Mouse (Mus musculus) lung, embryonic 16.5 days (tissue): ENCODE measurements at regions not wholly inside any gene's neighbourhood (a gene's known extent, or its start where the extent isn't known, plus 50 kb on each side); places are given as distances from the start of the nearest gene placed in this dataset.

Source experiments
- ATAC-seq: fragments of 200-750 bp; cut with Nextera tagmentation; 2 replicates; pipeline ENCODE4 v1.8.0; 2017; ENCODE audit warnings: low read depth, mild to moderate bottlenecking, moderate library complexity
- H3K27ac ChIP-seq: fragments of 300-500 bp; sonication (generic); 2 replicates; pipeline ENCODE4 v1.5.1; 2014; ENCODE audit warnings: mild to moderate bottlenecking, control low read depth, low read length
- H3K27me3 ChIP-seq: fragments of 300-500 bp; sonication (generic); 2 replicates; pipeline ENCODE4 v1.6.1; 2014; ENCODE audit warnings: low read depth, low read length, mixed read lengths; ENCODE audit not compliant: control insufficient read depth, insufficient read depth
- H3K36me3 ChIP-seq: fragments of 300-500 bp; sonication (generic); 2 replicates; pipeline ENCODE4 v1.6.1; 2014; ENCODE audit warnings: low read length; ENCODE audit not compliant: control insufficient read depth, insufficient read depth
- H3K4me1 ChIP-seq: fragments of 300-500 bp; sonication (generic); replicated peaks from 2 replicates; pipeline ENCODE4 v1.6.1; 2014; ENCODE audit warnings: low read length, mixed read lengths; ENCODE audit not compliant: control insufficient read depth, insufficient read depth
- H3K4me2 ChIP-seq: fragments of 300-500 bp; sonication (generic); 2 replicates; pipeline ENCODE4 v1.6.1; 2014; ENCODE audit warnings: low read depth, low read length, control low read depth
- H3K4me3 ChIP-seq: fragments of 300-500 bp; sonication (generic); 2 replicates; pipeline ENCODE4 v1.5.1; 2014; ENCODE audit warnings: mild to moderate bottlenecking, low read length, control low read depth
- H3K9ac ChIP-seq: fragments of 300-500 bp; sonication (generic); 2 replicates; pipeline ENCODE4 v1.6.1; 2014; ENCODE audit warnings: low read length, control low read depth
- H3K9me3 ChIP-seq: fragments of 300-500 bp; sonication (generic); 2 replicates; pipeline ENCODE4 v1.6.1; 2016; ENCODE audit warnings: low read length; ENCODE audit not compliant: control insufficient read depth
- WGBS: fragments of 180-500 bp; shearing (Covaris S2); extraction: QIAGEN DNeasy Blood & Tissue Kit; methylation state at CpG from one replicate; pipeline ENCODE4 v1.1.7; 2014; 5-methylcytosine and 5-hydroxymethylcytosine counted together

- no peak overlapping the region for H3K27ac ChIP-seq
- no peak for ATAC-seq
- WGBS, result 23% methylated on average over 4 of the region's 4 CpGs
Measured at GRCm38 (mm10) chr14:68301710-68302109, 992.4 kb downstream of the Synb start.

GRCm38 (mm10) chr14:68285546-68285945, 1008.6 kb downstream of the Synb start:
- Histone ChIP-seq H3K4me2 (no peak overlapping the region), H3K27ac (no peak overlapping the region), H3K4me1 (no peaks in the 10 kb centered on the region), H3K27me3 (no peaks in the 10 kb centered on the region), H3K9ac (no peak overlapping the region), H3K4me3 (no peak overlapping the region), H3K36me3 (no peaks in the 10 kb centered on the region), H3K9me3 (no peaks in the 10 kb centered on the region)
- ATAC-seq, result no peak
- WGBS, result 76% methylated on average over 3 of the region's 3 CpGs

More at GRCm38 (mm10) chr14:68301710-68302109, 992.4 kb downstream of the Synb start:
- no peak overlapping the region for H3K4me2 ChIP-seq
- H3K36me3 ChIP-seq, result no peaks in the 10 kb centered on the region
- H3K27me3 ChIP-seq, result no peaks in the 10 kb centered on the region
- H3K9me3 ChIP-seq, result no peaks in the 10 kb centered on the region
- H3K9ac ChIP-seq, result no peak overlapping the region
- H3K4me1 ChIP-seq, result no peaks in the 10 kb centered on the region
- H3K4me3 ChIP-seq, result no peak overlapping the region

- Histone ChIP-seq H3K9ac (no peak overlapping the region), H3K36me3 (no peaks in the 10 kb centered on the region), H3K4me2 (no peak overlapping the region), H3K9me3 (no peaks in the 10 kb centered on the region), H3K4me1 (no peaks in the 10 kb centered on the region), H3K27ac (no peak overlapping the region), H3K27me3 (no peaks in the 10 kb centered on the region), H3K4me3 (no peak overlapping the region)
- WGBS, result 60% methylated on average over 3 of the region's 3 CpGs
- ATAC-seq, result no peak
Measured at GRCm38 (mm10) chr14:68261436-68261835, 1032.7 kb downstream of the Synb start.

- H3K27me3 ChIP-seq, result no peaks in the 10 kb centered on the region
- 83% methylated on average over 2 of the region's 2 CpGs for WGBS
- no peak overlapping the region for H3K27ac ChIP-seq
- H3K4me1 ChIP-seq, result no peaks in the 10 kb centered on the region
- no peak for ATAC-seq
- H3K9me3 ChIP-seq, result no peaks in the 10 kb centered on the region
- H3K4me3 ChIP-seq, result no peak overlapping the region
- no peak overlapping the region for H3K4me2 ChIP-seq
- H3K36me3 ChIP-seq, result no peaks in the 10 kb centered on the region
- no peak overlapping the region for H3K9ac ChIP-seq
Measured at GRCm38 (mm10) chr14:68246966-68247365, 1047.1 kb downstream of the Synb start.

- no peak overlapping the region for H3K4me3 ChIP-seq
- H3K4me2 ChIP-seq, result no peak overlapping the region
- H3K27me3 ChIP-seq, result no peaks in the 10 kb centered on the region
- 81% methylated on average over 7 of the region's 7 CpGs for WGBS
- H3K9ac ChIP-seq, result no peak overlapping the region
- ATAC-seq, result no peak
- H3K4me1 ChIP-seq, result no peaks in the 10 kb centered on the region
- H3K27ac ChIP-seq, result no peak overlapping the region
- no peaks in the 10 kb centered on the region for H3K36me3 ChIP-seq
- no peaks in the 10 kb centered on the region for H3K9me3 ChIP-seq
Measured at GRCm38 (mm10) chr14:68240146-68240545, 1054.0 kb downstream of the Synb start.

- Histone ChIP-seq H3K4me2 (no peak overlapping the region), H3K4me3 (no peak overlapping the region), H3K36me3 (no peaks in the 10 kb centered on the region), H3K4me1 (no peaks in the 10 kb centered on the region), H3K27ac (no peak overlapping the region), H3K9me3 (no peaks in the 10 kb centered on the region), H3K9ac (no peak overlapping the region), H3K27me3 (no peaks in the 10 kb centered on the region)
- no peak for ATAC-seq
- 79% methylated on average over 3 of the region's 3 CpGs for WGBS
Measured at GRCm38 (mm10) chr14:68224152-68224551, 1069.9 kb downstream of the Synb start.

GRCm38 (mm10) chr14:68219025-68219595, 1075.0 kb downstream of the Synb start:
- Histone ChIP-seq H3K27ac (no peak overlapping the region), H3K36me3 (no peaks in the 10 kb centered on the region), H3K9me3 (no peaks in the 10 kb centered on the region), H3K27me3 (no peaks in the 10 kb centered on the region), H3K4me1 (no peaks in the 10 kb centered on the region), H3K4me2 (no peak overlapping the region), H3K9ac (no peak overlapping the region), H3K4me3 (no peak overlapping the region)
- WGBS, result 52% methylated on average over 9 of the region's 9 CpGs
- ATAC-seq, result no peak

- 48% methylated on average over 4 of the region's 4 CpGs for WGBS
- ATAC-seq, result no peak
- H3K4me2 ChIP-seq, result no peak overlapping the region
- H3K4me1 ChIP-seq, result no peaks in the 10 kb centered on the region
- H3K27me3 ChIP-seq, result no peaks in the 10 kb centered on the region
- no peaks in the 10 kb centered on the region for H3K36me3 ChIP-seq
- no peak overlapping the region for H3K9ac ChIP-seq
- H3K4me3 ChIP-seq, result no peak overlapping the region
- no peaks in the 10 kb centered on the region for H3K9me3 ChIP-seq
- no peak overlapping the region for H3K27ac ChIP-seq
Measured at GRCm38 (mm10) chr14:68218471-68218870, 1075.6 kb downstream of the Synb start.

- WGBS, result 65% methylated on average over 6 of the region's 6 CpGs
- no peak overlapping the region for H3K4me2 ChIP-seq
- no peaks in the 10 kb centered on the region for H3K36me3 ChIP-seq
- H3K9me3 ChIP-seq, result no peaks in the 10 kb centered on the region
- no peaks in the 10 kb centered on the region for H3K4me1 ChIP-seq
- ATAC-seq, result no peak
- no peak overlapping the region for H3K27ac ChIP-seq
- H3K27me3 ChIP-seq, result no peaks in the 10 kb centered on the region
- no peak overlapping the region for H3K9ac ChIP-seq
- no peak overlapping the region for H3K4me3 ChIP-seq
Measured at GRCm38 (mm10) chr14:68217986-68218385, 1076.1 kb downstream of the Synb start.

- H3K27me3 ChIP-seq, result no peaks in the 10 kb centered on the region
- no peak for ATAC-seq
- no peaks in the 10 kb centered on the region for H3K9me3 ChIP-seq
- H3K36me3 ChIP-seq, result no peaks in the 10 kb centered on the region
- 85% methylated on average over 5 of the region's 5 CpGs for WGBS
- H3K4me1 ChIP-seq, result no peaks in the 10 kb centered on the region
- H3K27ac ChIP-seq, result no peak overlapping the region
- H3K4me2 ChIP-seq, result no peak overlapping the region
- H3K9ac ChIP-seq, result no peak overlapping the region
- H3K4me3 ChIP-seq, result no peak overlapping the region
Measured at GRCm38 (mm10) chr14:68213879-68214278, 1080.2 kb downstream of the Synb start.
